Mouse (Mus musculus) midbrain, embryonic 15.5 days (tissue): ENCODE measurements at regions not wholly inside any gene's neighbourhood (a gene's known extent, or its start where the extent isn't known, plus 50 kb on each side); places are given as distances from the start of the nearest gene placed in this dataset.

Experiments
- ATAC-seq: fragments of 200-750 bp; cut with Nextera tagmentation; replicated peaks from 2 replicates; pipeline ENCODE4 v1.8.0; 2017; ENCODE audit warnings: moderate TSS enrichment
- H3K27ac ChIP-seq: fragments of 300-500 bp; sonication (generic); 2 replicates; pipeline ENCODE4 v1.5.1; 2015; ENCODE audit warnings: mild to moderate bottlenecking, inconsistent platforms
- H3K27me3 ChIP-seq: fragments of 300-500 bp; sonication (generic); replicated peaks from 2 replicates; pipeline ENCODE4 v1.6.1; 2015; ENCODE audit warnings: inconsistent platforms
- H3K36me3 ChIP-seq: fragments of 300-500 bp; sonication (generic); replicated peaks from 2 replicates; pipeline ENCODE4 v1.6.1; 2015; ENCODE audit warnings: inconsistent platforms
- H3K4me1 ChIP-seq: fragments of 300-500 bp; sonication (generic); 2 replicates; pipeline ENCODE4 v1.6.1; 2015; ENCODE audit warnings: inconsistent platforms
- H3K4me2 ChIP-seq: fragments of 300-500 bp; sonication (generic); 2 replicates; pipeline ENCODE4 v1.6.1; 2015; ENCODE audit warnings: inconsistent platforms, mild to moderate bottlenecking, moderate library complexity
- H3K4me3 ChIP-seq: fragments of 300-500 bp; sonication (generic); 2 replicates; pipeline ENCODE4 v1.5.1; 2015; ENCODE audit warnings: mild to moderate bottlenecking, inconsistent platforms
- H3K9ac ChIP-seq: fragments of 300-500 bp; sonication (generic); 2 replicates; pipeline ENCODE4 v1.6.1; 2015; ENCODE audit warnings: mild to moderate bottlenecking, inconsistent platforms
- H3K9me3 ChIP-seq: fragments of 300-500 bp; sonication (generic); 2 replicates; pipeline ENCODE4 v1.6.1; 2016; ENCODE audit warnings: inconsistent platforms
- WGBS: fragments of 180-500 bp; shearing (Covaris S2); methylation state at CpG from one replicate; pipeline ENCODE4 v1.1.7; 2015; ENCODE audit warnings: mixed read lengths; 5-methylcytosine and 5-hydroxymethylcytosine counted together

DNA sequence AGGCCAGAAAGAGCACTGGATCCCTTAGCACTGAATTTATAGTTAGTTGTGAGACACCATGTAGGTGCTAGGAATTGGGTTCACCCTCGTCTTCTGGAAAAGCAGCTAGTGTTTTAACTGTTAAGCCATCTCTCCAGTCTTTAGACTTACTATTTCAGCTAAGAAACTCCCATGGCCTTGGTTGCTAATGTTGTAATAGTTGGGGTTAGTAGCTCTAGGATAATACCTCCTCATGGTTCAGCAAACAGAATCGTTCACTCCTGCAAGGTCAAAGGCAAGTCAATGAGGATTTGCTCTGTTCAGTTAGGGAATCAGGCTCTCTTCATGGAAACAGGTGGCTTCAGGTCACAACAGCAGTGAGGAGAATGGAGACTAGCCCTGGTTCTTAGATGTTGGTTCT lies 118.7 kb upstream of the Kbtbd8 start:
- 78% methylated on average over 2 of the region's 2 CpGs for WGBS
- H3K27ac ChIP-seq, result no peak overlapping the region
- ATAC-seq, result no peak
- H3K9me3 ChIP-seq, result no peaks in the 10 kb centered on the region
- no peak overlapping the region for H3K4me3 ChIP-seq
- no peak overlapping the region for H3K4me2 ChIP-seq
- H3K4me1 ChIP-seq, result no peaks in the 10 kb centered on the region
- H3K9ac ChIP-seq, result no peak overlapping the region
- H3K36me3 ChIP-seq, result no peaks in the 10 kb centered on the region
- H3K27me3 ChIP-seq, result no peaks in the 10 kb centered on the region

DNA sequence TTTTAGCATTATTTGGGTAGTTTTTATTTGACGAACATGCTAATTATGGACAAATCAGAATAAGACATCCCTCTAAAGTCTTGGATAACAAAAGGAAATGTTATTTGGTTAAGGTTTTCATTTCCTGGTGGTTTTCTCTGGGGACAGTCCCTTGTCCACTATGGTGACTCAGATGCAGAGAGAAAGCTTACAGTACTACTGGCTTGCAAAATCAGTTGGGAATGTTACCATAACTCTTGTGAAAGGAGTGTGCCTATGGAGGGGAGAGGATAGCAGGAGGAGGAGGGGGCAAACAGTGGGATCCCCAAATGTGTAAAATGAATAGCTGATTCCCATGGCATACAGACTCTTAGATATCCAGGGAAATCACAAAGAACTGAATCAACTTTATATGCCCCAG lies 122.7 kb upstream of the Kbtbd8 start:
- Histone ChIP-seq H3K4me3 (no peak overlapping the region), H3K4me2 (no peak overlapping the region), H3K4me1 (no peaks in the 10 kb centered on the region), H3K27ac (no peak overlapping the region), H3K9me3 (no peaks in the 10 kb centered on the region), H3K36me3 (no peaks in the 10 kb centered on the region), H3K9ac (no peak overlapping the region), H3K27me3 (no peaks in the 10 kb centered on the region)
- WGBS, result 96% methylated on average over 1 of the region's 1 CpGs
- ATAC-seq, result no peak

DNA sequence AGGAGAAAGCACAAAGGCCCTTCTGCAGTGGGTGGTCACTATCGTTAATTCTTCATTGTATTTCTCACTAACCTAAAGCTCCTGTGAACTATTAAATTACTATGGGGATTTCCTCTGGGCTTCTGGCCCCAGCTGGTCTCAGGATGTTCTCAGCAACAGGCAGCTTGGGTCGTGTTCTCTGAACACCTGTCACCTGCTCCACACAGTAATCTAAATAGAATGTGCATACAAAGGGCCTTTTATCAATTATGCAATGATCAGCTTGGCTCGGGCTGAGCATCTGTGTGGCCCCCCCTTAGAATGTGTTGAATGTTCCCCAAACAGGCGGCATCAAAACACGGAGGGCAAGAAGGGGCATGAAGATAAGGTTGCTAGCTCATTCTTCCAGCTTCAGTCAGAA lies 129.6 kb upstream of the Kbtbd8 start:
- Histone ChIP-seq H3K36me3 (no peaks in the 10 kb centered on the region), H3K4me3 (no peak overlapping the region), H3K4me1 (no peaks in the 10 kb centered on the region), H3K4me2 (no peak overlapping the region), H3K9ac (no peak overlapping the region), H3K9me3 (no peaks in the 10 kb centered on the region), H3K27ac (no peak overlapping the region), H3K27me3 (no peaks in the 10 kb centered on the region)
- ATAC-seq, result no peak
- 40% methylated on average over 5 of the region's 5 CpGs for WGBS

DNA sequence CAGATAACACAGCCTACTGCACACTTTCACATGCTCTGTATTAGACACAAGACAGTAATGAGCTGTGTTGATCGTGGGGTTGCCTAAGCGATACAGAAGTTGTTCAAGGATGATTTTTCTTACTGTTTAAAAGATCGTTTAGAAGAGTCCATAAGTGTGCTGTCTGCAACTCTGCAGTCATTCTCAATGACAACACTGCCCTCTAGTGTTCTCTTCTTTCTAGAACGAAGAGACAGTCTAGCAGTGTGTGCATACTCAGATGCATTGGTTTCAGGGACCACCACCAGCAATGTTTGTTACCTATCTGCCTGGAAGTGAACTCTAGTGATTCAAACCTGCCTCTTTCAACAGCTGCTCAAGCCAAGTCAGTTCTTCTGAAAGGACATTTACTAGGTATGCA lies 130.7 kb upstream of the Kbtbd8 start:
- Histone ChIP-seq H3K9me3 (no peaks in the 10 kb centered on the region), H3K4me1 (no peaks in the 10 kb centered on the region), H3K4me3 (no peak overlapping the region), H3K27ac (no peak overlapping the region), H3K27me3 (no peaks in the 10 kb centered on the region), H3K4me2 (no peak overlapping the region), H3K36me3 (no peaks in the 10 kb centered on the region), H3K9ac (no peak overlapping the region)
- ATAC-seq, result no peak; the same call in 1 of the 2 replicates
- WGBS, result 25% methylated on average over 4 of the region's 4 CpGs

DNA sequence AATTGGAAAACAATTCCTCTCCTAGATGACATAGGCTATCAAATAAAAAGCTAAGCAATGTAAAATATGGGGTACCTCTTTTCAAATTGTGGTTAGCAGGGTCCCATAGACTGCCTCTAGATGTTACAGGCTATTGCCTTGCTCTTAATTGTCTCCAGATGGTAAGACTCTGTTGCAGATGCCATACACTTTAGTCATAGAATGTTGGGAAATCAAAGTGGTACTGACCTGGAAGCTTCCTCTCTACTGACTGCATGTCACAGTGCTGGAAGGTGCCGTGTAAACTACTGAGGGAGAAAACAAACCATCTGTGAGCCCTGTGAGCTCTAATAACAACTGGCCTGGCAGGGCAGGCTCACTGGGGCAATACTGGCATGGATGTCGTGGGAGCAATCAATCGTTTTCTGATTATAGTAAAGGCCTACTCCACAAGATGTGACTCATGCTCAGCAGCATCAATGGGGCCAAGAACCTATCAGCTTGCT lies 132.6 kb upstream of the Kbtbd8 start:
- ATAC-seq, result no peak

DNA sequence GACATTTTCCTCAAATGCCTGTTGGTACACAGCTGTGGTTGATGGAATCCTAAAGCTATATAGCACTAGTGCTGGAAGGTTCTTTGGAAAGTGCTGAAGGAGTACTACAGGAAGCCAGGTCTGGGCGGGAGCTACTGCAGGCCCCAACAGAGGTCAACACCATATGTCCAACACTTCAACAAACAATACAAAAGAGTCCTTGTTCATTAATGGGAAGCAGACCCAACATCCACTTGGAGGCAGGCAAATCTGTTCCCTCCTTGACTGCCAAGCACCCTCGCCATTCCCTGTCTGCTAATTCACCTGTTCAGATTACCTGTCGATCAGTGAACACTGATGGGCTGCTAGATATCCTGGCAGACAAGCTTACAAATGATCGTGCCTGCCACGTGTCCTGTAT lies 148.4 kb upstream of the Kbtbd8 start:
- Histone ChIP-seq H3K4me2 (no peak overlapping the region), H3K4me1 (0 out of 2 replicates have a peak, but pooled peaks cover 2% of the 10 kb centered on the region), H3K27ac (no peak overlapping the region), H3K4me3 (no peak overlapping the region), H3K27me3 (no peaks in the 10 kb centered on the region), H3K9me3 (no peaks in the 10 kb centered on the region), H3K9ac (no peak overlapping the region), H3K36me3 (no peaks in the 10 kb centered on the region)
- no peak for ATAC-seq
- WGBS, result 81% methylated on average over 5 of the region's 5 CpGs

More for the DNA sequence above, 132.6 kb upstream of the Kbtbd8 start:
- H3K27me3 ChIP-seq, result no peaks in the 10 kb centered on the region
- no peak overlapping the region for H3K27ac ChIP-seq
- H3K4me2 ChIP-seq, result no peak overlapping the region
- H3K9me3 ChIP-seq, result no peaks in the 10 kb centered on the region
- no peak overlapping the region for H3K4me3 ChIP-seq
- WGBS, result 87% methylated on average over 3 of the region's 3 CpGs
- H3K9ac ChIP-seq, result no peak overlapping the region
- no peaks in the 10 kb centered on the region for H3K4me1 ChIP-seq
- H3K36me3 ChIP-seq, result no peaks in the 10 kb centered on the region

DNA sequence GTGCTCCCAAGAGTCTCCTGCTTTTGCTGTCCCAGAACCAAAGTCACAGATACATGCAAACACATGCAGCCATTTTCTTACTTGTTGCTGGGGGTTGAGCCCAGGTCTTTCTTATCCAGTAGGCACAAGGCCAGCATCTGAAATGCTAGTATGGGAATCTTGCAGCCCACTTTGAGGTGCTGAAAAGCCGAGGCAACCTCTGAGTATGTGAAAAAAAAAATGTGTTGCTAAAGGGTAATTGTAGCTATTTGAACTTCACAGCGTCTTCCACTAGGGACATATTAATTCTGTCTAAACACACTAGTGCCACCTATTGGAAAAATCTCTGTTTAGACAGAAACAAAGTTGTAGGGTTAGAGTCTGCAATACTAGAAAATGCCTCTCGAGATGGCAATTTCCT lies 150.1 kb upstream of the Kbtbd8 start:
- no peak overlapping the region for H3K4me2 ChIP-seq
- ATAC-seq, result no peak
- no peak overlapping the region for H3K27ac ChIP-seq
- no peak overlapping the region for H3K4me3 ChIP-seq
- H3K9me3 ChIP-seq, result no peaks in the 10 kb centered on the region
- H3K4me1 ChIP-seq, result 0 out of 2 replicates have a peak, but pooled peaks cover 2% of the 10 kb centered on the region
- H3K36me3 ChIP-seq, result no peaks in the 10 kb centered on the region
- no peaks in the 10 kb centered on the region for H3K27me3 ChIP-seq
- WGBS, result 11% methylated on average over 3 of the region's 3 CpGs
- H3K9ac ChIP-seq, result no peak overlapping the region

DNA sequence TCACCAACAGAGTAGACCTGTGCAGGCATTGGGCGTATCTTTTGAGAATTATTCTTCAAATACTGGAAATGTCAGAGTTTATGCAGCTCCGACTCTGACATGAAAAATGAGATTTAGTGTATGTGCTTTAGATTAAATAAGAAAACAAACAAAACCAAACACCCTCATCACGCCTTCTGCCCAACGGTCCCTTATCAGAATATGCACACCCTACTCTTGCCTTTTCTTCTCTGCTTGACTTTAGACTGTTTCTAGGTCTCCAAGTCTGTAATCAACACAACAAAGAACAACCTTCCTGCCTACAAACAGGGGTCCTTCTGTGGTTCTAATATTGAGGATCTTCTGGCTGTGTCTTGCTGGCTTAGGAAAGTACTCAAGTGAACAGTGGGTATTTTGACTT lies 153.8 kb upstream of the Kbtbd8 start:
- Histone ChIP-seq H3K27ac (no peak overlapping the region), H3K9ac (no peak overlapping the region), H3K4me1 (0 out of 2 replicates have a peak, but pooled peaks cover 2% of the 10 kb centered on the region), H3K36me3 (no peaks in the 10 kb centered on the region), H3K4me2 (no peak overlapping the region), H3K27me3 (no peaks in the 10 kb centered on the region), H3K4me3 (no peak overlapping the region), H3K9me3 (no peaks in the 10 kb centered on the region)
- no peak for ATAC-seq
- 91% methylated on average over 4 of the region's 4 CpGs for WGBS

DNA sequence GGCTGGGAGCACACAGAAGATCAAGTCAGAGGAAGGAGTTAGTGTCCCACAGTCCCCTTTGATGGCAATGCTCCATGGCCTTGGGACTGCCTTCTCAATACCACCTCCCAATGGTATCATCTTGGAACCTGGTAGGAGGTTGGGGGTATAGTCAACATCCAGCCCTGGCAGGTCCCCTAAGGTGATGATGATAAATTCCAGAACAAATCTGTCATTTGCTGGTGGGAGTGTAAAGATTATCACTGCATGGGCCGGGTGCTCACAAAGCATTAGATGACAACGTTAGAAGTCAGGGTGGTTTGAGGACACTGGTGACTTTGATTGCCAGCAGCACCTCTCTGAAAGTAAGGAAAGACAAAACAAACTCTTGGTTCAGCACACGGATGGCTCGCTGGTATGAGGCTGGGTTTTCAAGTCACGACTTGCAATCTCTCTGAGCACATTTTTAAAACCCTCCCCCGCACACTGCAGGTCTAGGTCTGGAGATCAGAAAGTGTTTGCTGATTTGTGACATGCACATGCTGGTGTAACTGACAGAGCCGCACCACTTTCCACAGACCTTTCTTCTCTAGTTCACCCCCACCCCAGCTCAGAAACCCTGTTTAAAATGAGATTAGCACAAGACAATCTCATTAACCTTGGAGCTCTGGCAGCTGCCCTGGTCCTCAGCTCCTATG lies 154.5 kb upstream of the Kbtbd8 start:
- no peaks in the 10 kb centered on the region for H3K27me3 ChIP-seq
- H3K9me3 ChIP-seq, result no peaks in the 10 kb centered on the region
- H3K4me1 ChIP-seq, result 0 out of 2 replicates have a peak, but pooled peaks cover 2% of the 10 kb centered on the region
- no peaks in the 10 kb centered on the region for H3K36me3 ChIP-seq
- H3K4me3 ChIP-seq, result no peak overlapping the region
- no peak overlapping the region for H3K27ac ChIP-seq
- ATAC-seq, result no peak
- H3K9ac ChIP-seq, result no peak overlapping the region
- WGBS, result 63% methylated on average over 7 of the region's 7 CpGs
- H3K4me2 ChIP-seq, result no peak overlapping the region

DNA sequence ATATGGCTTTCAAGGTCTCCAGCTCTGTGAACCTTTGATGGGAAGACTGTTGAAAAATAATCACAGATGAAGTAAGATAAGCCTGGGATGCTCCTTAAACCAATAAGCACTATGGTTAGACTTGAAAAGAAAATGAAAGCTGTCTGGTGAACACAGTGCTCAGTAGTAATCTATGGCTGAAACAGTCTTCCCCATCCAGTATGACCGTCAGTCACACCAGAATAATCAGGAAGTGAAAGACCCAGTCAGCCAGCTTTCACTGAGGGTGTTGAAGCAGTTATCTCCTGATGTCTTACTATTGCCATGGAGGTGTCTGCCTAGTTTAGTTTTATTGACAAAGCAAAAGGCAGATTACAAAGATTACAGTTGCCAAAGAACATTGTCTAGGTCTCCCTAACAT lies 155.2 kb upstream of the Kbtbd8 start:
- no peak overlapping the region for H3K4me2 ChIP-seq
- WGBS, result 79% methylated on average over 1 of the region's 1 CpGs
- H3K36me3 ChIP-seq, result no peaks in the 10 kb centered on the region
- no peaks in the 10 kb centered on the region for H3K9me3 ChIP-seq
- no peak overlapping the region for H3K4me3 ChIP-seq
- no peak for ATAC-seq
- H3K9ac ChIP-seq, result no peak overlapping the region
- no peak overlapping the region for H3K27ac ChIP-seq
- H3K4me1 ChIP-seq, result 0 out of 2 replicates have a peak, but pooled peaks cover under 1% of the 10 kb centered on the region
- no peaks in the 10 kb centered on the region for H3K27me3 ChIP-seq

DNA sequence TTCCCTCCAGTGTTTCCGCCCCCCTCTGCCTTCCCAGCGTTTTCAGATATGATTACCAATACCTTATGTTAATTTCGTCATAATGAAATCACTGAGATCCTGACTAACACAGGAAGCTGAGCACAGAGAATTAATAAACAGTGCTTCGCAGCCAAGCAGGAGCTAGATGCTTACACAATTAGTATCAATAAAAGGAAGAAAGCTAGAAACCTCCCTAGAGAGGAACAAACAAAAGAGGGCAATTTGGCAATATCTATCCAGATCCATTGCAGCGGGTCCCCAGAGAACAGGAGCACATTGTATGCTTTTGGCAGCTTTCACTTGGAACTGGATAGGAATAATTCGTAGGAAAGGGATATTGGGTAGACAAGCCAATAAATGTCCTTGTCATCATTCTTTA lies 159.1 kb upstream of the Kbtbd8 start:
- no peak overlapping the region for H3K9ac ChIP-seq
- H3K9me3 ChIP-seq, result no peaks in the 10 kb centered on the region
- WGBS, result 60% methylated on average over 6 of the region's 6 CpGs
- no peaks in the 10 kb centered on the region for H3K36me3 ChIP-seq
- H3K4me1 ChIP-seq, result no peaks in the 10 kb centered on the region
- H3K27ac ChIP-seq, result no peak overlapping the region
- H3K27me3 ChIP-seq, result no peaks in the 10 kb centered on the region
- no peak overlapping the region for H3K4me2 ChIP-seq
- H3K4me3 ChIP-seq, result no peak overlapping the region
- ATAC-seq, result no peak

DNA sequence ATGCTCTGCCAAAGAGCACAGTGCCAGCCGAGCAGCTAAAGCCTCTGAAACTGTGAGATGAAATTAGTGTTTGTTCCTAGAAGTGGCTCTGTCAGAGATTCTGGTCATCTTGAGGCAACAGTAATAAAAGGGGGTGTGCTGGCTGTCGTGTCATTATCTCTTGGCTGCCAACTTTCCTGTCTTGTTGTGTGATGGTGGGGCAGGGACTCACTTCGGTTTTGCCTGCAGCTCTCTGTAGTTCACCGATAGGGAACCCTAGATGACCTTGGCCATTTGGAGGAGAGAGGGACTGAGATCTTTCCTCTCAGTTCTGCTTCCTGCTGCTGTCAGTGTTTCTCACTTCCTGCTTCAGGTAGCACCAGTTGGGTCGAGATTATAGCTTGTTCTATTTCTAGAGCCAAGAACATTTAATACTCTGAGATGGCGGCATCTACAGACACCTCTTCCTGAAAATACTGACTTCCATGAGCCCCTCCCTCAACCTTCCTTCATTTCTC lies 159.8 kb upstream of the Kbtbd8 start:
- no peak overlapping the region for H3K4me2 ChIP-seq
- no peak overlapping the region for H3K4me3 ChIP-seq
- no peak for ATAC-seq
- 89% methylated on average over 6 of the region's 6 CpGs for WGBS
- H3K9me3 ChIP-seq, result no peaks in the 10 kb centered on the region
- no peaks in the 10 kb centered on the region for H3K27me3 ChIP-seq
- no peaks in the 10 kb centered on the region for H3K36me3 ChIP-seq
- H3K27ac ChIP-seq, result no peak overlapping the region
- no peak overlapping the region for H3K9ac ChIP-seq
- no peaks in the 10 kb centered on the region for H3K4me1 ChIP-seq

DNA sequence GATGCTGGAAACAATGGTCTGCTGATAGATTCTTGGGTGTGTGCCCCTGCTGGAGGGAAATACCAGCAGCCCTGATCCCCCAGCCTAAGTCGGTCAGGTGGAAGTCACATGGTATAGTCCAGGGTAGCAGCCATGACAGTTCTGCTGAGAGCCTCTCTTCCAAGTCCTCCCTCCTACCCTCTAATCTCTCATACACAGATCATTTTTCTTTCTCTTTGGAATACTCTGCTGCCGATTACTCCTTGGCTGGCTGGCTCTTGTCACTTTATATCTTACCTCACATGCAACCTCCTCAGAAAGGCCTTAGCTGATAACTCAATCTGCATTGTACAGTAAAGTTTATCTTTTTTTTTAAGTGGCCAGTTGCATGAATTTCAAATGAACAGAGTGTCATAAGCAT lies 162.5 kb upstream of the Kbtbd8 start:
- Histone ChIP-seq H3K36me3 (no peaks in the 10 kb centered on the region), H3K9ac (no peak overlapping the region), H3K9me3 (no peaks in the 10 kb centered on the region), H3K4me3 (no peak overlapping the region), H3K4me2 (no peak overlapping the region), H3K4me1 (no peaks in the 10 kb centered on the region), H3K27ac (no peak overlapping the region), H3K27me3 (no peaks in the 10 kb centered on the region)
- no peak for ATAC-seq
- 91% methylated on average over 2 of the region's 2 CpGs for WGBS
